Mouse (Mus musculus) layer of hippocampus, adult 9-11 months (tissue): ENCODE measurements at regions not wholly inside any gene's neighbourhood (a gene's known extent, or its start where the extent isn't known, plus 50 kb on each side); places are given as distances from the start of the nearest gene placed in this dataset.
A peak's percentile ranks its signal among the peaks of the same experiment; 100 is the strongest.

Experiments
- DNase-seq: peaks from one replicate; pipeline ENCODE4 v3.0.0; 2022

DNA sequence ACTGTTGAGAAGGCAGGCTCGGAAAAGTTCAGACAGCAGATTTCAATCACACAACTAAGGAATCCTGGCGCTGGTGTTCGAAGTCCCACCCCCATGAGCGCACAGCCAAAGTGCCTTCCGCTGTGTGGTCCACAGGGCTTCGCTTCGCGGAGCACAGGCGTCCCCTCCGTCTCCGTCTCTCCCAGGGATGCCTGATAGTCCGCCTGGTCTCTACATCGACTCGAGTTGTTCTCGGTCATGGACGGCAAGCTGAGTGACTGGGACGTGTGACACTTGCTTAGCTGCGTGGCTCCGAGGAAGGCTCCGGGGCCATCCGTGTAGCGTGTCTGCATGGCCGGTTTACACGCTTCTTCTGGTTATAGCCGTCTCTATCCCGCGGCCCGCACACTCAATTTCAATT, 224.0 kb downstream of the Gm26897 start:
- no peak for DNase-seq

- no peak for DNase-seq
Observed at GRCm38 (mm10) chr5:111958226-111958625, 224.5 kb downstream of the Gm26897 start.

GRCm38 (mm10) chr5:111965311-111965710, 231.6 kb downstream of the Gm26897 start:
- no peak for DNase-seq

- DNase-seq: no peak
Observed at GRCm38 (mm10) chr5:111968121-111968520, 234.4 kb downstream of the Gm26897 start.

GRCm38 (mm10) chr5:111968701-111969100, 235.0 kb downstream of the Gm26897 start:
- no peak for DNase-seq

- no peak for DNase-seq
Observed at GRCm38 (mm10) chr5:111971193-111971592, 237.5 kb downstream of the Gm26897 start.

- DNase-seq: no peak
Observed at GRCm38 (mm10) chr5:111971952-111972351, 238.2 kb downstream of the Gm26897 start.

DNA sequence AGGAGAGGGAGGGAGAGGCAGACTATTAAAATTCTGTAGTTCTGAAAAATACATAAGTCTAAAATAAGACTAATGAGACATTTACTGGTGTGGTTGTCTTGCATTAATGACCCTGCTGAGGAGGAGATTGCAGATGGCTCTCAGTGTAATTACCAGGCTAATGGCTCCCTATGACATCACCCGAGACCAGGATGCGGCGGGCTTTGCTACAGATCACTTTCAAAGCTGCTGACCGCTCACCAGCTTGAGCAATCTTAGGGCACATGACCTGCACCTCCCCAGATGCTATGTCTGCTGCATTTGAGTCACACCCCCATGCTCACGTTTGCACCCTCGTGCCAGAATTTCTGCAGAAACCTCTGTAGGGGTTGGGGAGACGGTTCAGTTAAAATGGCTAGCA, 242.0 kb downstream of the Gm26897 start:
- DNase-seq: no peak

DNA sequence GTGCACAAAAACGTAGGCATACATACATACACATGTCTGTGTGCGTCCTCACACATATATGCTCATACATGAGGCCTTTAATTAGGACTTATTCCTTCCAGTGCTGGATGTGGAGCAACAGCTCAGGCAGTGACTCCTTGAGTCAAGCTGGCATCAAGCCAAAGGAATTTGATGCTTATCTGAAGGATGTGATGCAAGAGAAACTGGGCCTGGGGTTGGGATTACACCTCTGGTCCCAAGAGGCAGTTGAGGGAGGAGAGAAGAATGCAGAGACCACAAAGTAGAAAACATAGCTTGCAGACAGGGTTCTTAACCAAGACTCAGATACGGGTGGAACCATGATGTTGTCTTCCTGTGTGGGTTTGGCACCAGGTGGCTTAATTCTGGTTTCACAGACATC, 245.9 kb downstream of the Gm26897 start:
- no peak for DNase-seq

- DNase-seq: no peak
Observed at GRCm38 (mm10) chr5:111982106-111982505, 248.4 kb downstream of the Gm26897 start.

- DNase-seq: no peak
Observed at GRCm38 (mm10) chr5:111985997-111986396, 252.3 kb downstream of the Gm26897 start.

- DNase-seq: no peak
Observed at GRCm38 (mm10) chr5:111987036-111987435, 253.3 kb downstream of the Gm26897 start.

GRCm38 (mm10) chr5:111991805-111992204, 258.1 kb downstream of the Gm26897 start:
- no peak for DNase-seq

DNA sequence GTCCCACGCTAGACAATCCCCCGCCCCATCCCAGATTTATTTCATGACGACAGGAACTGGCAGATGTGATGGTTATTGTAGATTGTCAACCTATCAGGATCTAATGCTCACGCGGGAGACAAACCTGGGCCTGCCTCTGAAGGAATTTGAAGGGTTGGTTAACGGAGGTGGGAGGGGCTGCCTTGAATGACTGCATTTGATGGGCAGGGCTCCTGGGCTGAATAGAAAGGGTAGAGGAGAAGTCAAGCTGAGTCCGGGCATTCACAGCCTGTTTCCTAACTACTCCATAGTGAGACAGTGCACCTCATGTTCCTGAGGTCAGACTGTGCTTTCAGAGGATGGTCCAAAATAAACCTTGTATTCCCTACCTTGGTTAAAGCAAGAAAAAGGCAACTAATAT, 259.1 kb downstream of the Cryba4 start:
- no peak for DNase-seq

GRCm38 (mm10) chr5:111993930-111994329, 258.4 kb downstream of the Cryba4 start:
- no peak for DNase-seq

DNA sequence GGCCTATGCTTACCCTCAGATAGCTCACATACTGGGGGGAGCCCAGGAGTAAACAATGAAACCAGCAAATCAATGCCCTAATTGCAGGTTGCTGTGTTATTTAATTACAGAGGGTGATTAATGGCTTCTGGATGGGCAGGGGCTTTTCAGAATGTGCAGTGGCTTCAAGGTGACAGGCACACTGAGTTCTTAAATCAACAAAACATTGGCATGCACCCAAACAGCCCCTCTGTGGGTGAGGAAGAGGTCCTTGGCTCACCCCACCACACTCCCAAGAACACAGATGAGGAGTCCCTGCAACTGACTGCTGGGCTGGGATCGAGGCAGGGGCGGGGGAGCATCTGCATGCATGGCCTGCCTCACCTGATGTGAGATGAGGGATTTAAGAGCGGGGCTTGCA, 255.5 kb downstream of the Cryba4 start:
- no peak for DNase-seq

DNA sequence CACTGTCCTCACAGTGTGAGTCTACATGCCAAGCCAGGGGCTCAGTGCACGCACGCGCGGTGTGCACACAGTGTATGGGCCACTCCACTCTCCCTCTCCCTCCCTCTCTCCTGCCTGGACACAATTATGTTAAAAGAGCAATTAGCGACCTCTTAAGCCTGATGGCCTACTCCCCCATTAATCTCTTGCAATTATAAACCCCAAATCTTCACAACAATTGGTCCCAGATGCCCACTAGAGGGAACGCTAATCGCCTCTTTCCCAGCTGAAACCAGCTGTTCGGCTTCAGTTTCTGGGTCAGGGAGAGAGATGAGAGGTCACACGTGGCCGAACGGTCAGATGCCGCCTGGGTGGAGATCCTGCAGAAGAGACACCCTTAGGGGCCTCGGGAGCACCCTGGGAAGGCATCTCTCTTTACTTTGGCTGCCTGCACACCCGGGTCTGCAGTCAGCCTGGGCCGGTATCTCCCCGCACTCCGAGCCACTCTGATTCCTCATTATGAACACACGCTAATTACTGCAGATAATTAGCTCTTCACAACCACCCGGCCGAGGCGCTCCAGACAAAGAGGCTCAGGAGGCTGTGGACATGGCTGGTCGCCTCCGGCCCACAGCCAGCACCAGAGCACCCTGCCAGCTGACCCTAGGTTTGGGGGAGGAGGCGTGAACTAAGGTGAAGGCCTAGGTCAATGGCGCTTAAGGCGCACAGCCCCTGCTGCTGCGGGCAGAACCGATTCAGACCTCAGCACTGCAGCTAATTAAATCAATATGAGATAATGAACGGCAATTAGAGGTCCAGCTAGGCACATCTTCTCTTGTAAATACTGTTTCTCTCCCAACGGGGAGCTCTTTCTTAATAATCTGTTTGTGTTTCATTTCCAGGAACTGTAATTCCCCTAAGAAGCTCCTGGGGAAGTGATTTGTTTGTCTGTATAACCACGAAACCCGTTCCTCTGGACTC, 250.3 kb downstream of the Cryba4 start:
- no peak for DNase-seq

DNA sequence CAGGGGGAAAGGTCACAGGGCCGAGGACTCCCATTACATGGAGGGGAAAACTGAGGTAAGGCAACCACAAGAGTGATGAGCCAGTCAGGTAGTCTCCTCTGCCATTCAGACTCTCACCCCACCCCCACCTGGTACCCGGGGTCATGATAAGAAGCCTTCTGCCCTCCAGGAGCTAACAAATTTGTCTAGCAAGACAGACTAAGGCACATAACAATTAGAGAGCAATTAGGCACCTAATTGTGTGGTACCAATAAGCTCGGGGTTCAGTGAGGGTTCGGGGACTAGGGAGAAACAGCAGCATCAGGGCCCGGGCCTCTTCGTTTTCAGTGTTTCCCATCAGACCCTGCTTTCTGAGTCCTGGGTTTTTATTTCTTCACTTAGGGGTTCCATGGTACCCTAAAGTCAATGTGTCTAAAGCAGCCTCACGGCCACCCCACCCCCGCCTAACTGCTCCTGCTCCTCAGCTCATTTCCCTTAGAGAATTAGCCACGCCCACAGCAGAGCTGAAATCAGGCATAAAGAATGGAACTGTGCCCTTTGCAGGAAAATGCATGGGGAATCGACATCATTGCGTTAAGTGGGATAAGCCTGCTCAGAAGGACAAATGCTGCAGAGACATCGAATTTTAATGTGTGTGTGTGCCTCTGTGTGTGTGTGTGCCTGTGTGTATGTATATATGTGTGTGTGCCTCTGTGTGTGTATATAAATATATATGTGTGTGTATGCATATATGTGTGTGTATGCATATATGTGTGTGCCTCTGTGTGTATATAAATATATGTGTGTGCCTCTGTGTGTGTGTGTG, 249.3 kb downstream of the Cryba4 start:
- DNase-seq: no peak

DNA sequence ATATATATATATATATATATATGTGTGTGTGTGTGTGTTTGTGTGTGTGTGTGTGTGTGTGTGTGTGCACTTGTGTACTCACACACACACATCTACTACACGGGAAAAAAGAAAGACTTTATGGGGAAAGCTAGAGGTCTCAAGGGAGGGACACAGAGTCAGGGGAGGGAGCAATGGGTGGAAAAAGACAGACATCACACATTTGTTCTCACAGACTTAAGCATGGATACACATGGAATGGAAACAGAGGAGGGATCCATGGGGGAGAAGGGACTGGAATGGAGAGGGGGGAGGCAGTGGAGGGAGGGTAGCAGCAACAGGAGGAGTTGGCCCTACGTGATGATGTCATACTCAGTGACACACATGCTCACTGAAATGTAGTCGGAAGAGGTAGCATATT, 248.3 kb downstream of the Cryba4 start:
- no peak for DNase-seq

- DNase-seq: no peak
Observed at GRCm38 (mm10) chr5:112012505-112013164, 239.7 kb downstream of the Cryba4 start.

DNA sequence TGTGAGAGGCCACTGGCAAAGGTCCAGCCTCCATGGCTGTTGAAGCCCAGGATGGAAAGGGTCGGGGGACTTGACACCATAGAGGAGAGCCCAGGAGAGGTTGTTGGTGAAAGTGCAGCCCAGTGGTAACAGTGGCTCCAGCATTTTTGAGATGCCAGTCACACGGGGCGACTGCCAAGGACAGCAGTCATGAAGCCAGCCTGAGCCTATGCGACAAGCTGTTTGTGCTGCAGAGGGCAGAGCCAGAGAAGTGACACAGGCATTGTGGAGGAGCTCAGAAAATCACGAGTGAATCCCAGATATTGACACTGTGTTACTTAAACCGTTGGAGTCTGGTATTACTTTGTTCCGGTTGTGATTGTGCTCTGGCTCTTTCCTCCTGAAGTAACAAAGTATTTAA, 233.4 kb downstream of the Cryba4 start:
- DNase-seq: peak; percentile 11

- peak; percentile 54 for DNase-seq
Observed at GRCm38 (mm10) chr5:112020882-112021281, 231.4 kb downstream of the Cryba4 start.

DNA sequence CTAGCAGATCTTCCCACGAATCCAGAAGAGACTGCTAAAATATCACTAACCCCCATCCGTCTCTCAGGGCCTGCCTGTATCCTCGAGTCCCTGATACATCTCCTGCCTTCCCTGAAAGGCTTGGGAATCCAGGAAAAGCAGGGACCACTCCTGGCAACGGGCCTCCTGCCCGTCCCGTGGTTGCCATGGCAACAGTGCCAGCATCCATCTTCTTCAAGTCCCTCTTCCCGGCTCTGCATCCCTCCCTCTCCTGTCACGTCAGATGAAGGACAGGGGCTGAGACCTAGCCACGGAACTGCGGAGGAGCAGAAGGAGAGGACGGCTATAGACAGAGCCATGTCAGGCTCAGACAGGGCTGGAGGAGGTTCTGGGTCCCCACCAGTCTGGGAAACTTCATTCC, 222.4 kb downstream of the Cryba4 start:
- peak; percentile 57 for DNase-seq
